7 mouse cellular contexts compared by ENCODE assay signal in the genomic region with DNA sequence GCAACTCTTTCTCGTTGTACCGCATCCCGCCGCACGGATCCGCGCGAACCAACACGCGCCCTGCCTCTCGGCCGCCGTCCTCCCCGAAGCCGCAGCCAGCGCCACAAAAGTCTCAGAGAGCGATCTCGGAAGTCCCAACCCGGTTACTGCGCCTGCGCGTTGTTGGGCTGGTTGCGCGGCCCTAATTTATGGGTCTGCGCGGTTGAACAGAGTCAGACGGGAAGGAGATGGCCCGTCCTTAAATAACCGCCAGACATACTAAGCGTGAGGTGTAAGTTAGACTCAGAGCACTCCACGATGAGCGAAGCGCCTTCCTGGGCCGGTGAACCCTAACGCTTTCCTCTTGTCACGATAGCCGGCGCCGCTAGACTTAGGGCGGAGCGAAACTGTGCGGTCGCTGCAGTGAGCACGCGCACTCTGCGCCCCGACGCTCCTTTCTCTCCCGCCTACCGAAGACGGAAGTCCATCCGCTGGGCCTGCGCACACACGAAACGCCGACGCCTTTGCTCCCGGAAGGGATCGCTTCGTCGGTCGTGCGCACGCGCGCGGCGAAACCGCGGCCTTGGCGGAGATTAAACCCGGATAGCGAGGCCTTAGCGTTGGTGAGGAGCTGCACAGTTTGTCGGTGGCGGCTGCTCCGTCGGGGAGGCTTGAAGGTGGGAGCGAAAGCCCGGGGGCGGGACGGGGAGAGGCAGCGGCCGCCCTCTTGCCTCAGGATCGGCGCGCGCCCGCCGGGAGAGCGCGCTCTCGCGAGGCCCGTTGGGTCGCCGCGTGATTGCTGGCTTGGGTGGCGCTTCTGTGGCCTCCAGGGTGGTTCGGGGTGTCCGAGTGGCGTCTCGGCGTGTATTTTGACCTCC. TPM values are rescaled to one million over a fixed set of nuclear protein-coding genes. Genes with fewer than 3 reads are reported as not detected.
DNase-seq lines count a peak whose midpoint lies in the region; ATAC-seq lines count a peak whose summit lies in the region.

A gene (plus strand): TSS at position 49 of the 857 bp plus-strand sequence.
A gene (minus strand): TSS at position 477 of the 857 bp plus-strand sequence.

- H3K4me3 ChIP-seq in embryonic facial prominence, embryonic 11.5 days (ENCODE audit: low read depth, low read length), result peak within 1 kb of the TSS; percentile 87
- peak within 1 kb of the TSS; percentile 69 for H3K4me3 ChIP-seq in limb, embryonic 10.5 days
- H3K4me3 ChIP-seq in midbrain, embryonic 13.5 days (replicated peaks), result peak within 1 kb of the TSS; percentile 95

- DNase-seq in adrenal gland, postnatal 14 days, result peak; percentile 96
- DNase-seq in embryonic facial prominence, embryonic 11.5 days (ENCODE audit: low spot score), result peak; percentile 96
- peak; percentile 95 for DNase-seq in kidney, adult 11 months
- DNase-seq in limb, embryonic 10.5 days (ENCODE audit: low spot score), result peak; percentile 94
- DNase-seq in spleen, adult 12 weeks (ENCODE audit: low spot score), result peak; percentile 95

- H3K4me2 ChIP-seq in embryonic facial prominence, embryonic 11.5 days (ENCODE audit: low read depth, low read length), result peak within 1 kb of the TSS; percentile 89
- peak within 1 kb of the TSS; percentile 99 for H3K4me2 ChIP-seq in midbrain, embryonic 13.5 days (replicated peaks)

- no peaks in the 10 kb centered on the region for H3K4me1 ChIP-seq in embryonic facial prominence, embryonic 11.5 days (ENCODE audit: control insufficient read depth, insufficient read depth, low read length)
- H3K4me1 ChIP-seq in limb, embryonic 10.5 days, result peaks cover 35% of the 10 kb centered on the region
- peaks cover 37% of the 10 kb centered on the region for H3K4me1 ChIP-seq in midbrain, embryonic 13.5 days (replicated peaks)

- peaks cover 13% of the 10 kb centered on the region for H3K36me3 ChIP-seq in embryonic facial prominence, embryonic 11.5 days (replicated peaks; ENCODE audit: control insufficient read depth, insufficient read depth, low read depth, low read length)
- peaks cover 76% of the 10 kb centered on the region for H3K36me3 ChIP-seq in limb, embryonic 10.5 days
- peaks cover 59% of the 10 kb centered on the region for H3K36me3 ChIP-seq in midbrain, embryonic 13.5 days

- no peaks in the 10 kb centered on the region for H3K9me3 ChIP-seq in embryonic facial prominence, embryonic 11.5 days (replicated peaks; ENCODE audit: control insufficient read depth, low read length)
- H3K9me3 ChIP-seq in limb, embryonic 10.5 days (replicated peaks), result no peaks in the 10 kb centered on the region
- H3K9me3 ChIP-seq in midbrain, embryonic 13.5 days, result no peaks in the 10 kb centered on the region

- H3K27me3 ChIP-seq in embryonic facial prominence, embryonic 11.5 days (ENCODE audit: control insufficient read depth, insufficient read depth, low read length), result no peaks in the 10 kb centered on the region
- H3K27me3 ChIP-seq in limb, embryonic 10.5 days (ENCODE audit: low read depth, poor library complexity, severe bottlenecking), result no peaks in the 10 kb centered on the region
- H3K27me3 ChIP-seq in midbrain, embryonic 13.5 days, result no peaks in the 10 kb centered on the region

- ATAC-seq in embryonic facial prominence, embryonic 11.5 days (replicated peaks; ENCODE audit: insufficient number of reproducible peaks, low FRiP score, low TSS enrichment, low read depth), result peak; percentile 84
- peak; percentile 82 for ATAC-seq in granulocyte monocyte progenitor cell, adult 5-6 weeks (replicated peaks; ENCODE audit: poor library complexity, severe bottlenecking)
- peak; percentile 93 for ATAC-seq in midbrain, embryonic 13.5 days

- peak within 1 kb of the TSS; percentile 96 for H3K27ac ChIP-seq in embryonic facial prominence, embryonic 11.5 days (replicated peaks; ENCODE audit: low read depth, low read length)
- H3K27ac ChIP-seq in limb, embryonic 10.5 days, result peak within 1 kb of the TSS; percentile 91
- peak within 1 kb of the TSS; percentile 95 for H3K27ac ChIP-seq in midbrain, embryonic 13.5 days

- WGBS in embryonic facial prominence, embryonic 11.5 days, result under 1% methylated on average over 102 of the region's 104 CpGs
- WGBS in limb, embryonic 10.5 days, result under 1% methylated on average over 104 of the region's 104 CpGs
- WGBS in midbrain, embryonic 13.5 days, result under 1% methylated on average over 104 of the region's 104 CpGs

- H3K9ac ChIP-seq in embryonic facial prominence, embryonic 11.5 days (replicated peaks; ENCODE audit: low read length), result peak within 1 kb of the TSS; percentile 94
- H3K9ac ChIP-seq in midbrain, embryonic 13.5 days (replicated peaks), result peak within 1 kb of the TSS; percentile 96

RNA-seq across cellular contexts. Expression of the first gene that starts in this region (rescaled TPM):
- 47.6 and 52.2 TPM in 2 replicates for total RNA-seq in adrenal gland, postnatal 14 days (2021)
- polyA plus RNA-seq in embryonic facial prominence, embryonic 11.5 days (2014; fragmentation: Nextera tagmentation; extraction: Ambion mirVana), result 92.6 and 93.9 TPM in 2 replicates
- 88.0 and 106 TPM in 2 replicates for total RNA-seq in granulocyte monocyte progenitor cell, adult 5-6 weeks (2014; fragmentation: Nextera tagmentation)
- 13.8 and 18.3 TPM in 2 replicates for total RNA-seq in granulocyte monocyte progenitor cell, adult 5-6 weeks (2017)
- polyA plus RNA-seq in limb, embryonic 10.5 days (2016; fragmentation: Nextera tagmentation; extraction: Ambion mirVana), result 113 and 121 TPM in 2 replicates
- polyA plus RNA-seq in midbrain, embryonic 13.5 days (2015; fragmentation: Nextera tagmentation; extraction: Ambion mirVana), result 64.1 and 64.9 TPM in 2 replicates

RNA-seq across cellular contexts. Expression of the second gene that starts in this region (rescaled TPM):
- 59.5 and 71.1 TPM in 2 replicates for total RNA-seq in adrenal gland, postnatal 14 days (2021)
- polyA plus RNA-seq in embryonic facial prominence, embryonic 11.5 days (2014; fragmentation: Nextera tagmentation; extraction: Ambion mirVana), result 119 and 137 TPM in 2 replicates
- total RNA-seq in granulocyte monocyte progenitor cell, adult 5-6 weeks (2014; fragmentation: Nextera tagmentation), result 99.1 and 108 TPM in 2 replicates
- total RNA-seq in granulocyte monocyte progenitor cell, adult 5-6 weeks (2017), result 33.0 and 33.7 TPM in 2 replicates
- 168 and 204 TPM in 2 replicates for polyA plus RNA-seq in limb, embryonic 10.5 days (2016; fragmentation: Nextera tagmentation; extraction: Ambion mirVana)
- polyA plus RNA-seq in midbrain, embryonic 13.5 days (2015; fragmentation: Nextera tagmentation; extraction: Ambion mirVana), result 131 and 150 TPM in 2 replicates

Comparison
In these comparisons a context has a peak if more than half of its experiments do, and no peak if none do; other contexts are left out.
1. Peak in every context shown above with its lines: DNase-seq, ATAC-seq, H3K4me3 ChIP-seq and H3K27ac ChIP-seq.